Mouse (Mus musculus) hindbrain, embryonic 16.5 days (tissue): ENCODE results near the gene Grin3a. TPM values are rescaled to one million over a fixed set of nuclear protein-coding genes. Genes with fewer than 3 reads are reported as not detected.

Experiments used
- ATAC-seq: fragments of 200-750 bp; cut with Nextera tagmentation; 2 replicates; pipeline ENCODE4 v1.8.0; 2017; ENCODE audit warnings: moderate TSS enrichment, moderate library complexity
- H3K27ac ChIP-seq: fragments of 300-500 bp; sonication (generic); 2 replicates; pipeline ENCODE4 v1.5.1; 2014; ENCODE audit warnings: low read depth, mild to moderate bottlenecking, control low read depth, low read length, moderate library complexity
- H3K27me3 ChIP-seq: fragments of 300-500 bp; sonication (generic); replicated peaks from 2 replicates; pipeline ENCODE4 v1.6.1; 2014; ENCODE audit warnings: low read length; ENCODE audit not compliant: control insufficient read depth, insufficient read depth
- H3K36me3 ChIP-seq: fragments of 300-500 bp; sonication (generic); 2 replicates; pipeline ENCODE4 v1.6.1; 2014; ENCODE audit warnings: mild to moderate bottlenecking, low read length, moderate library complexity, mixed read lengths; ENCODE audit not compliant: control insufficient read depth, insufficient read depth
- H3K4me1 ChIP-seq: fragments of 300-500 bp; sonication (generic); 2 replicates; pipeline ENCODE4 v1.6.1; 2014; ENCODE audit warnings: low read depth, low read length; ENCODE audit not compliant: control insufficient read depth, insufficient read depth
- H3K4me2 ChIP-seq: fragments of 300-500 bp; sonication (generic); 2 replicates; pipeline ENCODE4 v1.6.1; 2014; ENCODE audit warnings: mild to moderate bottlenecking, low read length, control low read depth, moderate library complexity
- H3K4me3 ChIP-seq: fragments of 300-500 bp; sonication (generic); 2 replicates; pipeline ENCODE4 v1.5.1; 2014; ENCODE audit warnings: mild to moderate bottlenecking, low read length, control low read depth, moderate library complexity
- H3K9ac ChIP-seq: fragments of 300-500 bp; sonication (generic); 2 replicates; pipeline ENCODE4 v1.6.1; 2014; ENCODE audit warnings: low read depth, mild to moderate bottlenecking, control low read depth, low read length, moderate library complexity
- H3K9me3 ChIP-seq: fragments of 300-500 bp; sonication (generic); 2 replicates; pipeline ENCODE4 v1.6.1; 2014; ENCODE audit warnings: mild to moderate bottlenecking, low read length, moderate library complexity; ENCODE audit not compliant: control insufficient read depth
- WGBS: fragments of 180-500 bp; shearing (Covaris S2); extraction: QIAGEN DNeasy Blood & Tissue Kit; methylation state at CpG from one replicate; pipeline ENCODE4 v1.1.7; 2014; 5-methylcytosine and 5-hydroxymethylcytosine counted together
- polyA plus RNA-seq: library from polyadenylated mRNA; unstranded; fragments of >200 nt; fragmentation: Nextera tagmentation; extraction: Ambion mirVana; gene quantifications from 2 replicates; pipeline ENCODE4 v1.2.1, GENCODE M21; 2015

The Grin3a gene
- 25.4 and 25.6 TPM in 2 replicates for polyA plus RNA-seq

DNA sequence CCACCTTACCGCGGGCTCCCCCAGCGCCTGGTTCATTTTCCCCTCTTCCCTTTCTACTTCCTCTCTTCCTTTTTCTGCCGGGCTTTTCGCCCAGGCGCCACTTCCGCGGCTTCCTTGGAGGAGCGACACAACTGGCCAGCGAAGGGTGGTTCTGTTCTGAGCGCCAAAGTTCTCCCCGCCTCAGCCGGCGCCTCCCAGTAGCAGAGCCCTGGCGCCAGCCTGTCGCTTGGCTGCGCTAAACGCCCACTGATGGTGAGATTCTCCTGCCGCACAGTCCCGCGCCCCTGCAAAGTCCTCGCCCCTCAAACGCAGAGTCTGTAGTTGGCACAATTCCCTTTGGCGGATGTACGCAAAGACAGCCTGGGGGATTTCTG lies at the start of gene Grin3a:
Grin3a (minus strand) TSS at position 133 of the 374 bp plus-strand sequence.
- H3K9ac ChIP-seq = peak within 1 kb of the TSS; percentile 65
- WGBS = under 1% methylated on average over 25 of the region's 25 CpGs
- peak; percentile 98 for ATAC-seq
- H3K9me3 ChIP-seq = no peaks in the 10 kb centered on the region
- no peaks in the 10 kb centered on the region; the same call in none of the 2 replicates for H3K4me1 ChIP-seq
- H3K27me3 ChIP-seq = no peaks in the 10 kb centered on the region; the same call in 1 of the 2 replicates
- peak within 1 kb of the TSS; percentile 73 for H3K4me2 ChIP-seq
- H3K36me3 ChIP-seq = no peaks in the 10 kb centered on the region
- peak within 1 kb of the TSS; percentile 65 for H3K27ac ChIP-seq
- peak within 1 kb of the TSS; percentile 65 for H3K4me3 ChIP-seq

DNA sequence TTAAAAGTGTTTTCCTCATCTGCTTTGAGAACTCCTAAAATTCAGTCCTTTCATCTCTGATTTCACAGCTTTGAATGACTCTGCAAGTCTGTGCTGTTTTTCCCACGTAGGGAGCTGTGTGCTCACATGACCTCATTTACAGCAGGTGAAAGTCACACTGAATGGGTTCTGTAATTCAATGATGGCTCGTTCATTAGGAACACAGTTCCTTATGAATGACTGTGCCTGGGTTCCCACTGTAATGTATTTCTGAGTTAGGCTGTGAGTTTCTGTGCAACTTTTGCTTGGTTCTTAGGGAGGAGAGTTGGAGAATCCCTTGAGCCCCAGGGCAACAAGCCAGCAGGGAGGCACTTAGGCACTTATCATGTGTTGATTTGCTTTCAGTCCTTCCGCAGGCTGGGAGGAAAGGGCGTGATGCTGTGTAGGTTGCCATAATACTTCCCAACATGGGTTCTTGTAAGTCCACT lies 46.3 kb upstream of the Grin3a start:
- Histone ChIP-seq H3K36me3 (no peaks in the 10 kb centered on the region), H3K9me3 (no peaks in the 10 kb centered on the region), H3K4me1 (0 out of 2 replicates have a peak, but pooled peaks cover 2% of the 10 kb centered on the region), H3K4me2 (no peak overlapping the region), H3K9ac (no peak overlapping the region), H3K27ac (no peak overlapping the region), H3K27me3 (no peaks in the 10 kb centered on the region), H3K4me3 (no peak overlapping the region)
- 23% methylated on average over 4 of the region's 4 CpGs for WGBS
- peak; percentile 56; the same call in 1 of the 2 replicates for ATAC-seq

DNA sequence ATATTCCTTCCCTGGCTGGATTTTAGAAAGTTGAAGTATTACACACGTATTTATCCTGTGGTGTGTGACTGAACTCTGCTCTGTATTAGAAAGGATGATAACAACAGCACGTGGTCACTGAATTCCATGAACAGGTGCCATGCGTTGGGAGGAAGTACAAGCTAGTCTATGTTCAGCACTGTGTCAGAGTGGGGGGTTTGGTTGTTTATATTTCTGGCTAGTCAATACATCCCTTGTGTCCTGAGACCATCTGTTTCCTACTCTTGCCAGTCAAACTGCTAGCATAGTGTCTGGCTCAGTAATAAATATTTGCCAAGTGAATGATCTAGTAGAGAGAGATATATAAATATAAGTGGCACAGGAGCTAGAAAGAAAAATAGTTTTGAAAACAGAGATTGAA lies 31.5 kb upstream of the Grin3a start:
- Histone ChIP-seq H3K4me2 (no peak overlapping the region), H3K27ac (no peak overlapping the region), H3K4me1 (no peaks in the 10 kb centered on the region), H3K9ac (no peak overlapping the region), H3K36me3 (no peaks in the 10 kb centered on the region), H3K4me3 (no peak overlapping the region), H3K27me3 (no peaks in the 10 kb centered on the region), H3K9me3 (no peaks in the 10 kb centered on the region)
- peak; percentile 78 for ATAC-seq
- WGBS = 66% methylated on average over 3 of the region's 3 CpGs

DNA sequence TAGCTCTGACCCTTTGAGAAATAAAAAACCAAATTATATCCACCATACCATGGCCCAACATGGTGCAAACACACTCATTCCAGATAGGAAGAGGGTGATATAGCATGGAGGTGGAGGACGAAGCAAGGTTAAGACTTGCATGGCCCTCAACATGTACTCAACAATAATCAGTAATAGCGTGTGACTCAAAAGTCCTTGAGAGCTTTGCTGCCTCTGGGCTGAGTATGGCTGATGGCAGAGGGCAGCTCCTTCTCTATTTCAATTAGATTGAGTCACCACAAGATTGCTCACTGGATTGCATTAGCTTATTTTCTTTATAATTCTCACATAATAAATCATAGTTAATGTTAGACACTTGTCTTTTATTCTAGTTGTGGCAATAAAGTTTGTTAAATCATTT lies 15.1 kb upstream of the Grin3a start:
- H3K9ac ChIP-seq = no peak overlapping the region
- no peak for ATAC-seq
- H3K4me3 ChIP-seq = no peak overlapping the region
- H3K9me3 ChIP-seq = no peaks in the 10 kb centered on the region
- H3K4me1 ChIP-seq = no peaks in the 10 kb centered on the region
- H3K36me3 ChIP-seq = no peaks in the 10 kb centered on the region
- no peak overlapping the region for H3K4me2 ChIP-seq
- WGBS = 92% methylated on average over 2 of the region's 2 CpGs
- no peaks in the 10 kb centered on the region for H3K27me3 ChIP-seq
- no peak overlapping the region for H3K27ac ChIP-seq

DNA sequence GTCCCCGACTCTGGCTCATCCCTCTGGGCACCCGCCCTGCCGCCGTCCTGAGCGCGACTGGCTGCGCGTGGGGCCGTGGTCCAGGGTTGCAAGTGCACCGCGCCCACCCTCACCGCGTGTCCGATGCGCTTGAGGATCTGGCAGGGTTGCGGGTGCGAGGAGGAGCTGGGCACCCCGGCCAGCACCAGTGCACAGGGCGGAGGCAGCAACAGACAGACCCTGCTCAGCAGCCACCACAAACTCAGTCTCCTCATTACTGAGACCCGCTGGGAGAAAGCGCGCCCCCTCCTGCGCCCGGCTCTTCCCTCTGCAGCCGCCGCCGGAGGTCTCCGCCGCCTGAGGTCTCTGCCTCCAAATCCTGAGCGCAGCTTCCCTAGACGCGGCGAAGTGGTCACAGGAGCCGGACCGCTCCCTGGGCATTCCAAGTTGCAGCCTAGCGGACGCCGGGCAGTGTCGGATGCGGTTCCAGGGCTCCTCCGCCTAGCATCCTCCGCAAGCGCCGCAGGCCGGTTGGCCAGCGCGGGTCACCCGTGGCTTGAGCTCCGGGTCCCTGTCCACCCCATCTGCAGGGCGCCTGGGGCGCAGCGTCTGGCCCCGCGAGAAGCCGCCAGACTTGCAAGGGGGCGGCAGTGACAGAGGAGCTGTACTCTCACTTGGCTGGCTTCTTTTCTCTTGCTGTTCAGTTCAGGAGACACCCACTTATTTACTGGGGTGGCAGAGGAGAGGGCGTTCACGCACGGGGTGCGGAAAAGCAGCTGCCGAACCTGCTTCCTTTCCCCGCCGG lies 524 bp downstream of the Grin3a start:
- Histone ChIP-seq H3K4me1 (no peaks in the 10 kb centered on the region; the same call in none of the 2 replicates), H3K4me3 (peak overlapping the region; percentile 65), H3K27ac (peak overlapping the region; percentile 65), H3K27me3 (no peaks in the 10 kb centered on the region; the same call in 1 of the 2 replicates), H3K9me3 (no peaks in the 10 kb centered on the region), H3K4me2 (peak overlapping the region; percentile 73), H3K36me3 (no peaks in the 10 kb centered on the region), H3K9ac (peak overlapping the region; percentile 65)
- WGBS = under 1% methylated on average over 52 of the region's 63 CpGs
- ATAC-seq = peak; percentile 56

DNA sequence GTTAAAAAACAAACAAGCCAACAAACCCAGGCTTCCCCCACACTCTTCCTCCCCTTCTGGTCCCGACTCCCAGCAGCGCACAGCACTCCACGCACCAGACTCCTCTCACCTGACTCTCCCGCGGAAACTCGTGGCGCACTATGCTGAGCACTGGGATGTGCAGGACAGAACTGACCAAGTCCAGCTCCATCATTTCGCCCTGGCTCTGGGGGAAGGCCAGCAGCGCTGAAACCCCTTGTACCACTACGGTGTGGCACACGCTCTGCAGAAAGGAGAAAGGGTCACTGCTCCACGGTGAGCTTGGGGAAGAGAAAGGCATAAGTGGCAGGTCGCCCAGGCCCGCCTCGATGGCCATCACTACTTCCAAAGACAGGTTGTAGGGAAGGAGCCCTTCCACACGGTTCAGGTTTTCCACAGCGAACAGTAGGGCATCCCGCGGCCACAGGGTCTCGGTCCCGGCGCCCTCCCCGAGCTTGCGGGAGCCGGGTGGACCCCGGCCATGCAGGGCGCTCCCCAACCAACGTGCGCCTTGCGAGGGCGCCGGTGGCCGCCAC lies 1.2 kb downstream of the Grin3a start:
- peak; percentile 38 for ATAC-seq

DNA sequence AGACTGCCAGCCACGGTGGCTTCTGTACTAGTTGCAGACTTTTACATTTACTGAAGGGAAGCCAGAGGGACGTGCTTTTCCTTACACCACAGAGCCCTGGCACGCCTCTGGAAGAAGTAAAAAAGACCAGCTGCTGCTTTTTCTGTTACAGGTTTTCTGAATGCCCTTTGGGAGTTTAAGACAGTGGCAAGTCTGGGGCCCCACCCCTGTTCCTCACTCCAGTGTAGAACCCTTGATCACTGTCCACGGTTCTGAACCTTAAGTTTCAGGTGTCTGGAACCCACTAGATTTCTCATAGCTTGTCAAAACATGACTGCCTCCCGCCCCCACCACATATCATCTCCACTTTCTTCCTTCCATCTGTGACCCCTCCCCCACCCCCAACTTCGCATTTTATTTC lies 1.8 kb downstream of the Grin3a start:
- Histone ChIP-seq H3K27me3 (no peaks in the 10 kb centered on the region; the same call in 1 of the 2 replicates), H3K9ac (peak overlapping the region; percentile 65), H3K4me2 (peak overlapping the region; percentile 73), H3K27ac (no peak overlapping the region), H3K36me3 (no peaks in the 10 kb centered on the region), H3K4me1 (no peaks in the 10 kb centered on the region; the same call in none of the 2 replicates), H3K4me3 (peak overlapping the region; percentile 65), H3K9me3 (no peaks in the 10 kb centered on the region)
- no peak for ATAC-seq
- WGBS = 14% methylated on average over 6 of the region's 6 CpGs

More for the DNA sequence above, 1.2 kb downstream of the Grin3a start:
- 2% methylated on average over 31 of the region's 33 CpGs for WGBS
- Histone ChIP-seq H3K9ac (peak overlapping the region; percentile 65), H3K4me1 (no peaks in the 10 kb centered on the region; the same call in none of the 2 replicates), H3K36me3 (no peaks in the 10 kb centered on the region), H3K4me2 (peak overlapping the region; percentile 73), H3K27ac (peak overlapping the region; percentile 65), H3K27me3 (no peaks in the 10 kb centered on the region; the same call in 1 of the 2 replicates), H3K9me3 (no peaks in the 10 kb centered on the region), H3K4me3 (peak overlapping the region; percentile 65)

DNA sequence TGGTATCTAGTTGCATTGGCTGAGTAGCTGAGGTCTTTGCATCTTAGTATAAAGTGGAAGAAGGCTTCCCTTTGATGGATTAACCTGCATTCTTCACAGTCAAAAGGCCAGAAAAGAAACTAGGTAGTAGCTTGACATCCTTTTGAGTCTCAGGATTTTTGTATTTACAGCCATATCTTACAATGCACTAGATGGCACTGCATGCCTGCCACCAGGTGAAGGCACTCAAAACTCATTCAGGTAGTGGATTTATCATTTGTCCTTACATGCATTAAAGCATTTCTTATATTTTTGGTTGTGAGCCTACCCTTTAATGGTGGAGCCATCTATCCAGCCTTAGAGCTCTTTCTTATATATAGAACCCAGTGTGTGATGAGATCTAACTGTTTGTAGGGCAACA lies 13.5 kb downstream of the Grin3a start:
- Histone ChIP-seq H3K36me3 (no peaks in the 10 kb centered on the region), H3K27me3 (no peaks in the 10 kb centered on the region), H3K9me3 (no peaks in the 10 kb centered on the region), H3K27ac (no peak overlapping the region), H3K4me1 (no peaks in the 10 kb centered on the region), H3K9ac (no peak overlapping the region), H3K4me2 (no peak overlapping the region), H3K4me3 (no peak overlapping the region)
- no peak for ATAC-seq

DNA sequence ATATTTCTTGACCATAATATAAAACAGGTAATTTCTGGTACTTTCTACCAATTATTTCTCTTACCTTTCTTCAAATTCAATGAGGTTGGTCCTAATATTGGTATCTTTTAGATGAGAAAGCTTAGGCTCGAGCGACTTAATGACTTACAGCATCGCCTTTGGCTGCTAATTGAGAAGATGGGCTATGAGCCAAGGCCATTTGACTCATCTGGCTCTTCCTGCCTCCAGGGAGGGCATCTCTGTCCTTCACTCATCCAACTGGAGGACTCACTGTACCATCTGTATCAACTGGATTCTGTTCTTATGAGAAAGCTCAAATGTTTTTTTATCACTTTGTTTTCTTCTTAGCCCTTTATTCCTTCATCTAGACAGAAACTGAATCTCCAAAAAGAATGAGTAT lies 31.7 kb downstream of the Grin3a start:
- Histone ChIP-seq H3K36me3 (no peaks in the 10 kb centered on the region), H3K4me2 (no peak overlapping the region), H3K9me3 (no peaks in the 10 kb centered on the region), H3K9ac (no peak overlapping the region), H3K27ac (no peak overlapping the region), H3K4me1 (no peaks in the 10 kb centered on the region), H3K27me3 (no peaks in the 10 kb centered on the region), H3K4me3 (no peak overlapping the region)
- ATAC-seq = no peak
- WGBS = 52% methylated on average over 3 of the region's 3 CpGs
